Mouse (Mus musculus) gastrocnemius, postnatal 14 days (tissue): ENCODE measurements around the gene Rwdd4a. TPM values are rescaled to one million over a fixed set of nuclear protein-coding genes. Genes with fewer than 3 reads are reported as not detected.
A peak's percentile ranks its signal among the peaks of the same experiment; 100 is the strongest.

Experiments used
- DNase-seq: peaks from one replicate; pipeline ENCODE4 v3.0.0; 2021; ENCODE audit warnings: mixed read lengths
- intact Hi-C: fragments of 180-260 bp; cut with DNase I; formaldehyde crosslinking; loops from one replicate; pipeline ENCODE4 v1.15.1; 2025; ENCODE audit warnings: low total_unique reads
- microRNA-seq, 2 experiments: library from miRNA; unstranded; fragments of <30 nt; microRNA quantifications; one replicate each; pipeline ENCODE4 v1.2.0; 2021
- total RNA-seq, 2 experiments: library from RNA; stranded (reverse); gene quantifications; 2 replicates each; pipeline ENCODE4 v1.2.3; 2021

Rwdd4a gene
- total RNA-seq, 2 experiments from 2014 or later, result 27.2 to 32.5 TPM

DNA sequence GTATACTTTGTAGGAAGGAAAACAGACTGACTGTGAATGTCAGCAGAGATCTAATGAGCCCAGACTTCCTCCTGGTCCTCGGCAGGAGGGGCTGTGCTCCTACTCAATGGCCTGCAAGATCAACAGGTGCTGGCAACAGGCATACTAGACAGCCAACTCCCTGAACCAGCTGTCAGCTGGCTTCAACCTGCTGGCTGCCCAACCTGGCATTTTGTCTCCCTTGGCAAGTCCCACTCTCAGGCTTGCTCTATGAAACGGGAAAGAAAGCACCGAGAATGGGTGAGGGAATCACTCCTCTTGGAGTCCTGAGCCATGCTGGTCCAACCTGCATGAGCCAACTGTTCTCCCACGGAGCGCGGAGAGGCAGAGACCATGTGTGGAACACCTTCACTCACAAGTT lies 36.7 kb downstream of the Rwdd4a start:
- intact Hi-C loops, result no loop called here
- peak; percentile 78 for DNase-seq

GRCm38 (mm10) chr8:47573482-47573881 lies 40.0 kb downstream of the Rwdd4a start:
- intact Hi-C loops, result no loop called here

GRCm38 (mm10) chr8:47581454-47581853 lies 48.0 kb downstream of the Rwdd4a start:
- intact Hi-C loops, result no loop called here
- DNase-seq, result no peak

More at GRCm38 (mm10) chr8:47573482-47573881, 40.0 kb downstream of the Rwdd4a start:
- no peak for DNase-seq

GRCm38 (mm10) chr8:47588616-47589015 lies 55.2 kb downstream of the Rwdd4a start:
- no peak for DNase-seq
- intact Hi-C loops, result no loop called here

GRCm38 (mm10) chr8:47590400-47590799 lies 56.9 kb downstream of the Rwdd4a start:
- intact Hi-C loops, result no loop called here
- no peak for DNase-seq

GRCm38 (mm10) chr8:47600664-47601063 lies 67.2 kb downstream of the Rwdd4a start:
- intact Hi-C loops, result no loop called here
- no peak for DNase-seq

Small RNA genes within 50 kb of the gene (microRNA-seq; reads per million reads assigned to microRNA genes)
- 0 reads per million in 2 experiments for gene Gm27409

Other genes starting within 250 kb of the Rwdd4a start
- gene Stox2, start 87.3 kb upstream of the Rwdd4a start, total RNA-seq, result 10 to 100 TPM in 1 of 2 experiments, 1 to 10 TPM in 1; 9.4 to 10.5 TPM
- 10 to 100 TPM; 16.3 to 17.5 TPM for gene Trappc11, start 194 bp upstream of the Rwdd4a start, total RNA-seq
- 10 to 100 TPM; 17.2 to 18.1 TPM for gene Ing2, start 141.9 kb downstream of the Rwdd4a start, total RNA-seq
- gene Cdkn2aip, start 180.3 kb downstream of the Rwdd4a start, total RNA-seq, result 1 to 10 TPM; 5.5 to 5.8 TPM